Mouse (Mus musculus) embryonic facial prominence, embryonic 11.5 days (tissue): ENCODE data around the gene Scgn. TPM values are rescaled to one million over a fixed set of nuclear protein-coding genes. Genes with fewer than 3 reads are reported as not detected.

Experiments
- ATAC-seq: fragments of 200-750 bp; cut with Nextera tagmentation; replicated peaks from 2 replicates; pipeline ENCODE4 v1.8.0; 2017; ENCODE audit warnings: low read depth; ENCODE audit not compliant: insufficient number of reproducible peaks, low FRiP score, low TSS enrichment
- DNase-seq: peaks from one replicate; pipeline ENCODE4 v3.0.0-alpha.2; 2015; ENCODE audit warnings: low spot score
- H3K27ac ChIP-seq: fragments of 300-500 bp; sonication (generic); replicated peaks from 2 replicates; pipeline ENCODE4 v1.5.1; 2014; ENCODE audit warnings: mild to moderate bottlenecking, low read depth, low read length, control low read depth
- H3K27me3 ChIP-seq: fragments of 300-500 bp; sonication (generic); 2 replicates; pipeline ENCODE4 v1.6.1; 2014; ENCODE audit warnings: mild to moderate bottlenecking, low read length, moderate library complexity, mixed read lengths; ENCODE audit not compliant: control insufficient read depth, insufficient read depth
- H3K36me3 ChIP-seq: fragments of 300-500 bp; sonication (generic); replicated peaks from 2 replicates; pipeline ENCODE4 v1.6.1; 2014; ENCODE audit warnings: low read depth, mild to moderate bottlenecking, low read length, moderate library complexity, mixed read lengths; ENCODE audit not compliant: control insufficient read depth, insufficient read depth
- H3K4me1 ChIP-seq: fragments of 300-500 bp; sonication (generic); 2 replicates; pipeline ENCODE4 v1.6.1; 2014; ENCODE audit warnings: low read length, mixed read lengths; ENCODE audit not compliant: control insufficient read depth, insufficient read depth
- H3K4me2 ChIP-seq: fragments of 300-500 bp; sonication (generic); 2 replicates; pipeline ENCODE4 v1.6.1; 2014; ENCODE audit warnings: low read depth, mild to moderate bottlenecking, control low read depth, low read length, moderate library complexity
- H3K4me3 ChIP-seq: fragments of 300-500 bp; sonication (generic); 2 replicates; pipeline ENCODE4 v1.5.1; 2014; ENCODE audit warnings: low read depth, low read length, control low read depth
- H3K9ac ChIP-seq: fragments of 300-500 bp; sonication (generic); replicated peaks from 2 replicates; pipeline ENCODE4 v1.6.1; 2014; ENCODE audit warnings: mild to moderate bottlenecking, control low read depth, low read length
- H3K9me3 ChIP-seq: fragments of 300-500 bp; sonication (generic); replicated peaks from 2 replicates; pipeline ENCODE4 v1.6.1; 2016; ENCODE audit warnings: mild to moderate bottlenecking, low read length, inconsistent platforms, mixed read lengths; ENCODE audit not compliant: control insufficient read depth
- WGBS: fragments of 180-500 bp; shearing (Covaris S2); extraction: QIAGEN DNeasy Blood & Tissue Kit; methylation state at CpG from one replicate; pipeline ENCODE4 v1.1.7; 2014; 5-methylcytosine and 5-hydroxymethylcytosine counted together
- polyA plus RNA-seq: library from polyadenylated mRNA; unstranded; fragments of >200 nt; fragmentation: Nextera tagmentation; extraction: Ambion mirVana; gene quantifications from 2 replicates; pipeline ENCODE4 v1.2.1, GENCODE M21; 2014

Scgn gene
- polyA plus RNA-seq, 1 experiment from 2014 or later, result 0.14 TPM

GRCm38 (mm10) chr13:23934211-23934520 is 56.8 kb downstream of the Scgn start, which contains the start of gene Hist1h2aa:
TSS of gene Hist1h2aa (plus strand) at chr13:23934462.
- Histone ChIP-seq H3K9ac (no peak within 1 kb of the TSS), H3K4me3 (no peak within 1 kb of the TSS), H3K9me3 (no peaks in the 10 kb centered on the region), H3K36me3 (no peaks in the 10 kb centered on the region), H3K4me1 (no peaks in the 10 kb centered on the region), H3K27ac (no peak within 1 kb of the TSS), H3K27me3 (no peaks in the 10 kb centered on the region), H3K4me2 (no peak within 1 kb of the TSS)
- 86% methylated on average over 10 of the region's 10 CpGs for WGBS
- DNase-seq, result no peak
- ATAC-seq, result no peak

- WGBS, result 87% methylated on average over 34 of the region's 39 CpGs
- ATAC-seq, result no peak
- no peaks in the 10 kb centered on the region for H3K27me3 ChIP-seq
Measured at GRCm38 (mm10) chr13:23933421-23934210, 57.4 kb downstream of the Scgn start, which contains the start of gene Hist1h2ba. TSS of gene Hist1h2ba (minus strand) at chr13:23934156.

GRCm38 (mm10) chr13:23930904-23931303 is 60.1 kb downstream of the Scgn start:
- DNase-seq, result no peak
- WGBS, result 64% methylated on average over 11 of the region's 11 CpGs

More at GRCm38 (mm10) chr13:23933421-23934210, 57.4 kb downstream of the Scgn start, which contains the start of gene Hist1h2ba:
- Histone ChIP-seq H3K4me1 (no peaks in the 10 kb centered on the region), H3K4me2 (no peak within 1 kb of the TSS), H3K9me3 (no peaks in the 10 kb centered on the region), H3K9ac (no peak within 1 kb of the TSS), H3K4me3 (no peak within 1 kb of the TSS), H3K27ac (no peak within 1 kb of the TSS), H3K36me3 (no peaks in the 10 kb centered on the region)
- no peak for DNase-seq

GRCm38 (mm10) chr13:23930461-23930860 is 60.6 kb downstream of the Scgn start:
- ATAC-seq, result no peak
- no peaks in the 10 kb centered on the region for H3K9me3 ChIP-seq
- H3K9ac ChIP-seq, result no peak overlapping the region
- H3K27ac ChIP-seq, result no peak overlapping the region
- DNase-seq, result no peak
- no peaks in the 10 kb centered on the region for H3K4me1 ChIP-seq
- H3K4me2 ChIP-seq, result no peak overlapping the region
- no peak overlapping the region for H3K4me3 ChIP-seq
- no peaks in the 10 kb centered on the region for H3K36me3 ChIP-seq
- 95% methylated on average over 9 of the region's 9 CpGs for WGBS
- no peaks in the 10 kb centered on the region for H3K27me3 ChIP-seq

More at GRCm38 (mm10) chr13:23930904-23931303, 60.1 kb downstream of the Scgn start:
- Histone ChIP-seq H3K27ac (no peak overlapping the region), H3K4me1 (no peaks in the 10 kb centered on the region), H3K4me3 (no peak overlapping the region), H3K36me3 (no peaks in the 10 kb centered on the region), H3K4me2 (no peak overlapping the region), H3K9me3 (no peaks in the 10 kb centered on the region), H3K27me3 (no peaks in the 10 kb centered on the region), H3K9ac (no peak overlapping the region)
- ATAC-seq, result no peak

- H3K9ac ChIP-seq, result no peak overlapping the region
- 68% methylated on average over 3 of the region's 3 CpGs for WGBS
- no peak for ATAC-seq
Measured at GRCm38 (mm10) chr13:23928637-23929036, 62.4 kb downstream of the Scgn start.

DNA sequence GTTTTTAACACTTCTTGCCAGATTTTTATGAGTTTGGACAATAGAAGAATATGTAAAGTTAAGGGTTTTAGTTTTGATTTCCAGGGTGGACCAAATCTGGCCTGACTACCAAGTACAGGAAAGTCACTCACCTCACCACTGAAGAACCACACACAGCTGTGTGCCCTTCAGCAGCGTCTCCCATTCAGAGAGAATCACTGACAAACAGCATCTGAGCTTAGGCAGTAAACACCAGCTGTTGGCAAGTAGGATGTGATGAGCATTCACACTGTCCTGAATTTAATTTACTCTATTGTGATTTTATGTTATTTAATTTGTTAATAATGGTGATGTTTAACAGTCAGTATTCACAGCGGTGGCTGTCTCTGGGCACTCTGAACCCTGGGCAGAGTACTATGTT is 65.2 kb downstream of the Scgn start:
- Histone ChIP-seq H3K36me3 (no peaks in the 10 kb centered on the region), H3K4me1 (no peaks in the 10 kb centered on the region), H3K27me3 (no peaks in the 10 kb centered on the region), H3K9me3 (no peaks in the 10 kb centered on the region), H3K27ac (no peak overlapping the region), H3K9ac (no peak overlapping the region), H3K4me2 (no peak overlapping the region), H3K4me3 (no peak overlapping the region)
- WGBS, result 74% methylated on average over 2 of the region's 2 CpGs
- no peak for DNase-seq
- no peak for ATAC-seq

More at GRCm38 (mm10) chr13:23928637-23929036, 62.4 kb downstream of the Scgn start:
- Histone ChIP-seq H3K4me3 (no peak overlapping the region), H3K36me3 (no peaks in the 10 kb centered on the region), H3K9me3 (no peaks in the 10 kb centered on the region), H3K27ac (no peak overlapping the region), H3K27me3 (no peaks in the 10 kb centered on the region), H3K4me2 (no peak overlapping the region), H3K4me1 (no peaks in the 10 kb centered on the region)
- no peak for DNase-seq

- Histone ChIP-seq H3K9ac (no peak overlapping the region), H3K9me3 (no peaks in the 10 kb centered on the region), H3K27ac (no peak overlapping the region), H3K4me2 (no peak overlapping the region), H3K27me3 (no peaks in the 10 kb centered on the region), H3K36me3 (no peaks in the 10 kb centered on the region), H3K4me1 (no peaks in the 10 kb centered on the region), H3K4me3 (no peak overlapping the region)
- WGBS, result 81% methylated on average over 4 of the region's 4 CpGs
- no peak for ATAC-seq
- DNase-seq, result no peak
Measured at GRCm38 (mm10) chr13:23917674-23918073, 73.3 kb downstream of the Scgn start.

DNA sequence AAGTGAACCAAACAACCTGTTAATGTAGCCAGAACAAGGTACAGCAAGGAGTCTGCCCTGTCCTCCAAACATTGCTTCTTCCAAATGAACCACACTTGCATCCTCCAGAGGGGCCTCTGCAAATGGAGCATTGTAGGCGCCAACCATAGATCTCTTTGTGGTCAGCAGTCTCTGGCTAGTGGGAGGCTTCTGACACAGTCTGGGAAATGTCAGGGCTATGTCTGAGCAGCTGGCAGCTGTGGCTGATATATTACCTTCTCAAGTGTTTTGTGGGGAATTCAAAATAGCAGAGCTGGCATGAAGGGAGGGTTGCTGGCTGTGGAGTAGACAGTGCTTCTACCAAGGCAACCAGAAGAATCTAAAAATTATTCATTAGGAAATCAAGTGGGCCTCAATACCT is 74.9 kb downstream of the Scgn start:
- no peaks in the 10 kb centered on the region for H3K4me1 ChIP-seq
- H3K27me3 ChIP-seq, result no peaks in the 10 kb centered on the region
- H3K9ac ChIP-seq, result no peak overlapping the region
- no peak overlapping the region for H3K4me2 ChIP-seq
- no peak overlapping the region for H3K4me3 ChIP-seq
- 81% methylated on average over 1 of the region's 1 CpGs for WGBS
- ATAC-seq (no peak), DNase-seq (no peak)
- no peak overlapping the region for H3K27ac ChIP-seq
- no peaks in the 10 kb centered on the region for H3K36me3 ChIP-seq
- no peaks in the 10 kb centered on the region for H3K9me3 ChIP-seq
